ENCODE assay signal across 19 mouse cellular contexts in genomic region chr3:97735575-97735974, GRCm38 (mm10).
"Had no signal": no experiment of that assay in that cellular context is flagged by ENCODE, and none has a peak within 500 bp of the region (broad histone marks: within the 10 kb centered on the region; RNA-seq: fewer than 3 reads in every experiment).

No protein-coding gene starts in this region.

- H3K27ac ChIP-seq: midbrain, embryonic 10.5 days; midbrain, embryonic 12.5 days; neural tube, embryonic 13.5 days; neural tube, embryonic 15.5 days had no signal

- DNase-seq: lung, adult 18-20 months; lung, embryonic 14.5 days; lung, postnatal 10 days; lung, postnatal 4 days; midbrain, embryonic 14.5 days; retina, postnatal 1 day; right cerebral cortex, adult 18-20 months; right cerebral cortex, postnatal 25 days; right cerebral cortex, postnatal 4 days; spleen, adult 18-20 months; thymus, adult 18-20 months; thymus, postnatal 14 days; thymus, postnatal 36 days had no signal

- H3K9ac ChIP-seq: lung, embryonic 14.5 days; midbrain, embryonic 12.5 days; neural tube, embryonic 13.5 days; neural tube, embryonic 15.5 days had no signal

- H3K4me1 ChIP-seq: midbrain, embryonic 12.5 days; neural tube, embryonic 13.5 days; neural tube, embryonic 15.5 days had no signal

- H3K27me3 ChIP-seq: midbrain, embryonic 12.5 days; neural tube, embryonic 13.5 days; neural tube, embryonic 15.5 days had no signal

- ATAC-seq: midbrain, embryonic 16.5 days had no signal

- H3K4me2 ChIP-seq: lung, embryonic 14.5 days; midbrain, embryonic 12.5 days; neural tube, embryonic 13.5 days; neural tube, embryonic 15.5 days had no signal

- H3K4me3 ChIP-seq: midbrain, embryonic 10.5 days; midbrain, embryonic 12.5 days; myocyte; neural tube, embryonic 13.5 days; neural tube, embryonic 15.5 days had no signal

- H3K9me3 ChIP-seq: midbrain, embryonic 10.5 days; midbrain, embryonic 12.5 days; neural tube, embryonic 13.5 days; neural tube, embryonic 15.5 days had no signal
